Mouse (Mus musculus) embryonic facial prominence, embryonic 11.5 days (tissue): ENCODE measurements around the gene Slc22a14. TPM values are rescaled to one million over a fixed set of nuclear protein-coding genes. Genes with fewer than 3 reads are reported as not detected.
"Not testable (repeated sequence)": the region's sequence is repeated elsewhere in the genome, so short reads cannot be mapped to it uniquely, and the experiment has no call there.

Source experiments
- ATAC-seq: fragments of 200-750 bp; cut with Nextera tagmentation; replicated peaks from 2 replicates; pipeline ENCODE4 v1.8.0; 2017; ENCODE audit warnings: low read depth; ENCODE audit not compliant: insufficient number of reproducible peaks, low FRiP score, low TSS enrichment
- DNase-seq: peaks from one replicate; pipeline ENCODE4 v3.0.0-alpha.2; 2015; ENCODE audit warnings: low spot score
- H3K27ac ChIP-seq: fragments of 300-500 bp; sonication (generic); replicated peaks from 2 replicates; pipeline ENCODE4 v1.5.1; 2014; ENCODE audit warnings: mild to moderate bottlenecking, low read depth, low read length, control low read depth
- H3K27me3 ChIP-seq: fragments of 300-500 bp; sonication (generic); 2 replicates; pipeline ENCODE4 v1.6.1; 2014; ENCODE audit warnings: mild to moderate bottlenecking, low read length, moderate library complexity, mixed read lengths; ENCODE audit not compliant: control insufficient read depth, insufficient read depth
- H3K36me3 ChIP-seq: fragments of 300-500 bp; sonication (generic); replicated peaks from 2 replicates; pipeline ENCODE4 v1.6.1; 2014; ENCODE audit warnings: low read depth, mild to moderate bottlenecking, low read length, moderate library complexity, mixed read lengths; ENCODE audit not compliant: control insufficient read depth, insufficient read depth
- H3K4me1 ChIP-seq: fragments of 300-500 bp; sonication (generic); 2 replicates; pipeline ENCODE4 v1.6.1; 2014; ENCODE audit warnings: low read length, mixed read lengths; ENCODE audit not compliant: control insufficient read depth, insufficient read depth
- H3K4me2 ChIP-seq: fragments of 300-500 bp; sonication (generic); 2 replicates; pipeline ENCODE4 v1.6.1; 2014; ENCODE audit warnings: low read depth, mild to moderate bottlenecking, control low read depth, low read length, moderate library complexity
- H3K4me3 ChIP-seq: fragments of 300-500 bp; sonication (generic); 2 replicates; pipeline ENCODE4 v1.5.1; 2014; ENCODE audit warnings: low read depth, low read length, control low read depth
- H3K9ac ChIP-seq: fragments of 300-500 bp; sonication (generic); replicated peaks from 2 replicates; pipeline ENCODE4 v1.6.1; 2014; ENCODE audit warnings: mild to moderate bottlenecking, control low read depth, low read length
- H3K9me3 ChIP-seq: fragments of 300-500 bp; sonication (generic); replicated peaks from 2 replicates; pipeline ENCODE4 v1.6.1; 2016; ENCODE audit warnings: mild to moderate bottlenecking, low read length, inconsistent platforms, mixed read lengths; ENCODE audit not compliant: control insufficient read depth
- WGBS: fragments of 180-500 bp; shearing (Covaris S2); extraction: QIAGEN DNeasy Blood & Tissue Kit; methylation state at CpG from one replicate; pipeline ENCODE4 v1.1.7; 2014; 5-methylcytosine and 5-hydroxymethylcytosine counted together
- polyA plus RNA-seq: library from polyadenylated mRNA; unstranded; fragments of >200 nt; fragmentation: Nextera tagmentation; extraction: Ambion mirVana; gene quantifications from 2 replicates; pipeline ENCODE4 v1.2.1, GENCODE M21; 2014

The Slc22a14 gene
- polyA plus RNA-seq, 1 experiment from 2014 or later: not detected

GRCm38 (mm10) chr9:119375008-119375407, 9.7 kb upstream of the Slc22a14 start:
- Histone ChIP-seq H3K4me3 (no peak overlapping the region), H3K36me3 (no peaks in the 10 kb centered on the region), H3K4me1 (no peaks in the 10 kb centered on the region), H3K4me2 (no peak overlapping the region), H3K9ac (no peak overlapping the region), H3K27me3 (no peaks in the 10 kb centered on the region), H3K9me3 (no peaks in the 10 kb centered on the region), H3K27ac (no peak overlapping the region)
- ATAC-seq (no peak), DNase-seq (no peak)
- 48% methylated on average over 3 of the region's 3 CpGs for WGBS

GRCm38 (mm10) chr9:119371251-119371650, 5.9 kb upstream of the Slc22a14 start:
- no peak overlapping the region for H3K9ac ChIP-seq
- H3K27me3 ChIP-seq: no peaks in the 10 kb centered on the region
- 0 out of 2 replicates have a peak, but pooled peaks cover 2% of the 10 kb centered on the region for H3K36me3 ChIP-seq
- ATAC-seq: no peak
- DNase-seq: no peak
- H3K9me3 ChIP-seq: no peaks in the 10 kb centered on the region
- 39% methylated on average over 4 of the region's 4 CpGs for WGBS
- no peaks in the 10 kb centered on the region for H3K4me1 ChIP-seq
- no peak overlapping the region for H3K4me3 ChIP-seq
- H3K27ac ChIP-seq: no peak overlapping the region
- no peak overlapping the region for H3K4me2 ChIP-seq

- not testable (repeated sequence) for DNase-seq
- WGBS: 87% methylated on average over 4 of the region's 4 CpGs
Observed at GRCm38 (mm10) chr9:119370770-119371169, 5.4 kb upstream of the Slc22a14 start.

GRCm38 (mm10) chr9:119368367-119368766, 3.0 kb upstream of the Slc22a14 start:
- Histone ChIP-seq H3K4me1 (no peaks in the 10 kb centered on the region), H3K4me2 (no peak overlapping the region), H3K36me3 (0 out of 2 replicates have a peak, but pooled peaks cover 2% of the 10 kb centered on the region), H3K9me3 (no peaks in the 10 kb centered on the region), H3K27ac (no peak overlapping the region), H3K27me3 (no peaks in the 10 kb centered on the region), H3K9ac (no peak overlapping the region), H3K4me3 (no peak overlapping the region)
- ATAC-seq: no peak
- WGBS: 88% methylated on average over 3 of the region's 3 CpGs
- DNase-seq: no peak

More at GRCm38 (mm10) chr9:119370770-119371169, 5.4 kb upstream of the Slc22a14 start:
- not testable (repeated sequence) for H3K9ac ChIP-seq, H3K4me2 ChIP-seq, H3K27ac ChIP-seq, H3K4me1 ChIP-seq, H3K27me3 ChIP-seq, H3K9me3 ChIP-seq, ATAC-seq, H3K4me3 ChIP-seq, H3K36me3 ChIP-seq

GRCm38 (mm10) chr9:119363229-119363628, 2.1 kb downstream of the Slc22a14 start:
- Histone ChIP-seq H3K36me3 (0 out of 2 replicates have a peak, but pooled peaks cover 2% of the 10 kb centered on the region), H3K27ac (no peak overlapping the region), H3K9me3 (no peaks in the 10 kb centered on the region), H3K27me3 (no peaks in the 10 kb centered on the region), H3K4me2 (no peak overlapping the region), H3K4me1 (no peaks in the 10 kb centered on the region), H3K4me3 (no peak overlapping the region), H3K9ac (no peak overlapping the region)
- ATAC-seq: no peak
- 80% methylated on average over 12 of the region's 12 CpGs for WGBS
- no peak for DNase-seq

GRCm38 (mm10) chr9:119361416-119361815, 3.9 kb downstream of the Slc22a14 start:
- DNase-seq (no peak), ATAC-seq (no peak)
- no peak overlapping the region for H3K27ac ChIP-seq
- H3K27me3 ChIP-seq: no peaks in the 10 kb centered on the region
- no peak overlapping the region for H3K4me2 ChIP-seq
- no peak overlapping the region for H3K4me3 ChIP-seq
- no peaks in the 10 kb centered on the region for H3K36me3 ChIP-seq
- H3K4me1 ChIP-seq: no peaks in the 10 kb centered on the region
- no peaks in the 10 kb centered on the region for H3K9me3 ChIP-seq
- 93% methylated on average over 5 of the region's 5 CpGs for WGBS
- no peak overlapping the region for H3K9ac ChIP-seq

- H3K4me2 ChIP-seq: peak overlapping the region; percentile 94
- DNase-seq (no peak), ATAC-seq (no peak)
- H3K27ac ChIP-seq: no peak overlapping the region
- no peaks in the 10 kb centered on the region for H3K9me3 ChIP-seq
- no peaks in the 10 kb centered on the region for H3K36me3 ChIP-seq
- H3K27me3 ChIP-seq: no peaks in the 10 kb centered on the region
- peak overlapping the region; percentile 77 for H3K9ac ChIP-seq
- no peaks in the 10 kb centered on the region for H3K4me1 ChIP-seq
- peak overlapping the region; percentile 69 for H3K4me3 ChIP-seq
- whole genome bisulfite sequencing: 42% methylated on average over 9 of the region's 9 CpGs
Observed at GRCm38 (mm10) chr9:119358058-119358429, 7.3 kb downstream of the Slc22a14 start.

GRCm38 (mm10) chr9:119357331-119358057, 7.9 kb downstream of the Slc22a14 start, which contains the start of gene Xylb:
Xylb (plus strand) TSS chr9:119357381.
- Histone ChIP-seq H3K9ac (peak within 1 kb of the TSS; percentile 77), H3K36me3 (no peaks in the 10 kb centered on the region), H3K27me3 (no peaks in the 10 kb centered on the region), H3K9me3 (no peaks in the 10 kb centered on the region), H3K4me3 (peak within 1 kb of the TSS; percentile 69), H3K4me2 (peak within 1 kb of the TSS; percentile 94), H3K4me1 (no peaks in the 10 kb centered on the region), H3K27ac (no peak within 1 kb of the TSS)
- ATAC-seq: peak; percentile 71
- 4% methylated on average over 65 of the region's 65 CpGs for WGBS
- DNase-seq: peak; percentile 93
